Mouse (Mus musculus): ENCODE measurements at regions not wholly inside any gene's neighbourhood (a gene's known extent, or its start where the extent isn't known, plus 50 kb on each side); places are given as distances from the start of the nearest gene placed in this dataset.
"Not testable (repeated sequence)": the region's sequence is repeated elsewhere in the genome, so short reads cannot be mapped to it uniquely, and the experiment has no call there.

GRCm38 (mm10) chr5:74827944-74828343, 125.2 kb upstream of the Lnx1 start:
- peak; percentile 24 for DNase-seq (ENCODE audit: low read depth)

- DNase-seq (ENCODE audit: low read depth) = no peak
Measured at GRCm38 (mm10) chr5:74825517-74826254, 123.0 kb upstream of the Lnx1 start.

- DNase-seq (ENCODE audit: low read depth) = no peak
Measured at GRCm38 (mm10) chr5:74823719-74824118, 121.0 kb upstream of the Lnx1 start.

GRCm38 (mm10) chr5:74821969-74822368, 119.3 kb upstream of the Lnx1 start:
- no peak for DNase-seq (ENCODE audit: low read depth)

- DNase-seq (ENCODE audit: low read depth) = no peak
Measured at GRCm38 (mm10) chr5:74816523-74816922, 113.8 kb upstream of the Lnx1 start.

- DNase-seq (ENCODE audit: low read depth) = peak; percentile 76
Measured at GRCm38 (mm10) chr5:74813396-74813795, 110.7 kb upstream of the Lnx1 start.

- DNase-seq (ENCODE audit: low read depth) = no peak
Measured at GRCm38 (mm10) chr5:74811046-74811445, 108.3 kb upstream of the Lnx1 start.

- DNase-seq (ENCODE audit: low read depth) = no peak
Measured at GRCm38 (mm10) chr5:74807581-74808221, 105.0 kb upstream of the Lnx1 start.

GRCm38 (mm10) chr5:74801946-74802345, 99.2 kb upstream of the Lnx1 start:
- DNase-seq (ENCODE audit: low read depth) = no peak

- no peak for DNase-seq (ENCODE audit: low read depth)
Measured at GRCm38 (mm10) chr5:74800351-74800750, 97.6 kb upstream of the Lnx1 start.

GRCm38 (mm10) chr5:74796421-74797067, 93.8 kb upstream of the Lnx1 start:
- no peak for DNase-seq (ENCODE audit: low read depth)

- no peak for DNase-seq (ENCODE audit: low read depth)
Measured at GRCm38 (mm10) chr5:74794726-74795125, 92.0 kb upstream of the Lnx1 start.

- DNase-seq (ENCODE audit: low read depth) = no peak
Measured at GRCm38 (mm10) chr5:74793431-74793830, 90.7 kb upstream of the Lnx1 start.

GRCm38 (mm10) chr5:74792936-74793335, 90.2 kb upstream of the Lnx1 start:
- no peak for DNase-seq (ENCODE audit: low read depth)

GRCm38 (mm10) chr5:74792301-74792700, 89.6 kb upstream of the Lnx1 start:
- peak; percentile 45 for DNase-seq (ENCODE audit: low read depth)

- DNase-seq (ENCODE audit: low read depth) = not testable (repeated sequence)
Measured at GRCm38 (mm10) chr5:74790501-74790900, 87.8 kb upstream of the Lnx1 start.

GRCm38 (mm10) chr5:74783906-74784305, 81.2 kb upstream of the Lnx1 start:
- DNase-seq (ENCODE audit: low read depth) = peak; percentile 40

- no peak for DNase-seq (ENCODE audit: low read depth)
Measured at GRCm38 (mm10) chr5:74778076-74778465, 75.4 kb upstream of the Lnx1 start.

GRCm38 (mm10) chr5:74777381-74778075, 74.8 kb upstream of the Lnx1 start:
- no peak for DNase-seq (ENCODE audit: low read depth)

GRCm38 (mm10) chr5:74776081-74776480, 73.4 kb upstream of the Lnx1 start:
- DNase-seq (ENCODE audit: low read depth) = no peak

- no peak for DNase-seq (ENCODE audit: low read depth)
Measured at GRCm38 (mm10) chr5:74775596-74775995, 72.9 kb upstream of the Lnx1 start.
